Mouse (Mus musculus) ES-E14 (cell line): ENCODE results near the gene Fam124b.

ENCODE experiments used
- CHD2 ChIP-seq: IDR thresholded peaks from 2 replicates; pipeline ENCODE4 v1.6.1; 2014; ENCODE audit warnings: mild to moderate bottlenecking, low read depth, low read length, inconsistent platforms
- HCFC1 ChIP-seq: IDR thresholded peaks from 2 replicates; pipeline ENCODE4 v1.6.1; 2012; ENCODE audit warnings: low read length, inconsistent platforms, borderline replicate concordance; ENCODE audit not compliant: insufficient read depth
- MAFK ChIP-seq: IDR thresholded peaks from 2 replicates; pipeline ENCODE4 v1.6.1; 2014; ENCODE audit warnings: mild to moderate bottlenecking, low read depth, low read length, inconsistent platforms; ENCODE audit not compliant: insufficient read depth
- ZC3H11A ChIP-seq: IDR thresholded peaks from 2 replicates; pipeline ENCODE4 v1.6.1; 2012; ENCODE audit warnings: low read depth, mild to moderate bottlenecking, inconsistent platforms, low read length, borderline replicate concordance
- ZNF384 ChIP-seq: IDR thresholded peaks from 2 replicates; pipeline ENCODE4 v1.6.1; 2012; ENCODE audit warnings: low read depth, low read length, inconsistent platforms

GRCm38 (mm10) chr1:80180767-80181413, 37.4 kb downstream of the Fam124b start:
- TF ChIP-seq ZC3H11A, result peak; percentile 90; the same call in 1 of the 2 replicates
- no peak for TF ChIP-seq CHD2
- TF ChIP-seq MAFK, result no peak
- TF ChIP-seq HCFC1, result no peak
- no peak for TF ChIP-seq ZNF384
